Mouse (Mus musculus) limb, embryonic 14.5 days (tissue): ENCODE results near the gene Zfp865. TPM values are rescaled to one million over a fixed set of nuclear protein-coding genes. Genes with fewer than 3 reads are reported as not detected.

ENCODE experiments used
- ATAC-seq: fragments of 200-750 bp; cut with Nextera tagmentation; 2 replicates; pipeline ENCODE4 v1.8.0; 2017; ENCODE audit warnings: low read depth, moderate number of reproducible peaks, moderate TSS enrichment; ENCODE audit not compliant: low FRiP score
- DNase-seq: peaks from one replicate; pipeline ENCODE4 v3.0.0-alpha.2; 2015; ENCODE audit warnings: low spot score
- H3K27ac ChIP-seq: fragments of 300-500 bp; sonication (generic); replicated peaks from 2 replicates; pipeline ENCODE4 v1.5.1; 2014; ENCODE audit warnings: low read depth, mild to moderate bottlenecking, low read length, moderate library complexity, mixed read lengths
- H3K27me3 ChIP-seq: fragments of 300-500 bp; sonication (generic); 2 replicates; pipeline ENCODE4 v1.6.1; 2014; ENCODE audit warnings: low read length, mixed read lengths; ENCODE audit not compliant: control insufficient read depth, insufficient read depth
- H3K36me3 ChIP-seq: fragments of 300-500 bp; sonication (generic); 2 replicates; pipeline ENCODE4 v1.6.1; 2014; ENCODE audit warnings: mild to moderate bottlenecking, low read length, moderate library complexity, mixed read lengths; ENCODE audit not compliant: control insufficient read depth, insufficient read depth
- H3K4me1 ChIP-seq: fragments of 300-500 bp; sonication (generic); 2 replicates; pipeline ENCODE4 v1.6.1; 2014; ENCODE audit warnings: antibody characterized with exemption, low read length, mixed read lengths; ENCODE audit not compliant: control insufficient read depth, insufficient read depth
- H3K4me2 ChIP-seq: fragments of 300-500 bp; sonication (generic); replicated peaks from 2 replicates; pipeline ENCODE4 v1.6.1; 2014; ENCODE audit warnings: low read depth, mild to moderate bottlenecking, low read length, moderate library complexity; ENCODE audit not compliant: severe bottlenecking
- H3K4me3 ChIP-seq: fragments of 300-500 bp; sonication (generic); replicated peaks from 2 replicates; pipeline ENCODE4 v1.5.1; 2014; ENCODE audit warnings: low read length
- H3K9ac ChIP-seq: fragments of 300-500 bp; sonication (generic); 2 replicates; pipeline ENCODE4 v1.6.1; 2014; ENCODE audit warnings: mild to moderate bottlenecking, low read depth, low read length, moderate library complexity; ENCODE audit not compliant: severe bottlenecking
- H3K9me3 ChIP-seq: fragments of 300-500 bp; sonication (generic); 2 replicates; pipeline ENCODE4 v1.6.1; 2016; ENCODE audit warnings: low read length; ENCODE audit not compliant: control insufficient read depth
- POLR2A ChIP-seq: fragments of 200-500 bp; IDR thresholded peaks from 2 replicates; pipeline ENCODE4 v1.8.0; 2012; ENCODE audit warnings: inconsistent platforms, mild to moderate bottlenecking, moderate library complexity, borderline replicate concordance; ENCODE audit not compliant: insufficient read depth, insufficient read length; ENCODE audit errors: extremely low read depth
- WGBS: fragments of 180-500 bp; shearing (Covaris S2); extraction: QIAGEN DNeasy Blood & Tissue Kit; methylation state at CpG from one replicate; pipeline ENCODE4 v1.1.7; 2014; 5-methylcytosine and 5-hydroxymethylcytosine counted together
- polyA plus RNA-seq, 2 experiments: library from polyadenylated mRNA; depleted of rRNA in 1 of 2; stranded (reverse) in 1 of 2; unstranded in 1 of 2; fragments of >200 nt; fragmentation: Nextera tagmentation in 1 of 2; extraction: Ambion mirVana in 1 of 2; gene quantifications; 2 replicates each; pipeline versions ENCODE4 v1.2.1 to v1.2.3; 2012 to 2014

The Zfp865 gene
- polyA plus RNA-seq, 2 experiments = 6.6 to 53.2 TPM

DNA sequence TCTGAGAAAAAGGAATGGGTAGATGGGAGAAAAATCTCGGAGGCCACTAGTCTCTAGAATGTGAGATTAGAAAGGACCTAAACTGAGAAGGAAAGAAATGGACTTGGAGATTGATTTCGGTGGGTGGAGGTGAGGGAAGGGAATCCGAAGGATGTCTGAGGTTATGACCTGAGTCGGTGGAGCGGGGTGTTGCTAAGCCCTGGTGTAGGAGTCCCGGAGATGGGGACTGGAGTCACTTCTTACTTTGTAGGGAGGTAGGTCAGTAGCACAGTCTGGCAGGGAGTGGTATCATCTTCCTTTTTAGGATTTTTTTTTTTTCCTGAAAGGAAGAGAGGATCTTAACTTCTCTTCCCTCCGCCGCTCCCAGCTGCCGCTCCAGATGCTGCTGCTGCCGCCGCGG lies 32.3 kb downstream of the Zfp865 start:
- Histone ChIP-seq H3K4me2 (peak overlapping the region; percentile 94), H3K9me3 (no peaks in the 10 kb centered on the region), H3K36me3 (no peaks in the 10 kb centered on the region), H3K4me3 (peak overlapping the region; percentile 81), H3K27me3 (peaks cover 55% of the 10 kb centered on the region), H3K27ac (no peak overlapping the region), H3K9ac (peak overlapping the region; percentile 92), H3K4me1 (peaks cover 37% of the 10 kb centered on the region)
- no peak for DNase-seq
- 2% methylated on average over 12 of the region's 12 CpGs for WGBS
- no peak for ATAC-seq
- TF ChIP-seq POLR2A = no peak

- ATAC-seq (no peak), DNase-seq (no peak)
- peaks cover 55% of the 10 kb centered on the region for H3K27me3 ChIP-seq
- H3K27ac ChIP-seq = no peak overlapping the region
- H3K36me3 ChIP-seq = no peaks in the 10 kb centered on the region
- no peak for TF ChIP-seq POLR2A
- peak overlapping the region; percentile 92 for H3K9ac ChIP-seq
- H3K9me3 ChIP-seq = no peaks in the 10 kb centered on the region
- 3% methylated on average over 43 of the region's 45 CpGs for WGBS
- H3K4me2 ChIP-seq = peak overlapping the region; percentile 94
- H3K4me3 ChIP-seq = peak overlapping the region; percentile 81
- peaks cover 40% of the 10 kb centered on the region for H3K4me1 ChIP-seq
Measured at GRCm38 (mm10) chr7:5052931-5053343, 32.8 kb downstream of the Zfp865 start.

DNA sequence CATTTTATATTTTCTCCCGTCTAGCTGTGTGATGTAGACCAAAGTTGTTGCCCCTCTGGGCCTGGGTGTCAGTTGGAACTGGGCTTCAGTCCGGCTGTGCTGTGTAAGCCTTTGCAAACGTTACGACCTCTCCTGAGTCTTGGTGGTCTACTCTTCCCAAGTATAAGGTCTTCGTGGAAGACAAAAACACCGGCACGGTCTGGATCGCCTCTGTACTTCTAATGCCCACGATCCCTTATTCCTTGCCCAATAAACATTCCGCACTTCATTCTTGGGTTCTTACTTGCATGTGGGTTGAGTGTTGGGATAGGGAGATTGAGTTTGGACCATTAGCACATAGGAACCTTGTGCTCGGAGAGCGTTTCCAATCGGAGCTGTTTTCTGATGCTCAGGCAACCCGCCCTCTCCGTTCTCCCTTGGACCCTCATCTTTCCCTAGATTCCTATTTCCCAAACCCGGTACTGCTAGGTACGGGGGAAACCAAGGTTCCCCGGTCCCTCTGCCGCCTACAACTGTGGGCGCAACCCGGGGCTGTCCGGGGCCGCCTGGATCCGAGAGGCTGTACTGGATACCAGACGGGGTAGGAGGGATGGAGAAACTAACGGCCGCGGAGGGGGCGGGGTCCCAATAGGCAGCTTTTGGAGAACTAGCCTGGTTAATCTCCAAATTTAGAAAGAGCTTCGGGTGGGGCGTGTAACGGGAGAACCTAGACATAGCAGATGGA lies 33.4 kb downstream of the Zfp865 start:
- peak overlapping the region; percentile 94 for H3K4me2 ChIP-seq
- ATAC-seq (no peak), DNase-seq (peak; percentile 43)
- H3K4me1 ChIP-seq = peaks cover 40% of the 10 kb centered on the region
- 12% methylated on average over 32 of the region's 32 CpGs for WGBS
- H3K9ac ChIP-seq = peak overlapping the region; percentile 92
- H3K27ac ChIP-seq = no peak overlapping the region
- no peaks in the 10 kb centered on the region for H3K9me3 ChIP-seq
- no peaks in the 10 kb centered on the region for H3K36me3 ChIP-seq
- H3K27me3 ChIP-seq = peaks cover 55% of the 10 kb centered on the region
- no peak for TF ChIP-seq POLR2A
- H3K4me3 ChIP-seq = peak overlapping the region; percentile 81

DNA sequence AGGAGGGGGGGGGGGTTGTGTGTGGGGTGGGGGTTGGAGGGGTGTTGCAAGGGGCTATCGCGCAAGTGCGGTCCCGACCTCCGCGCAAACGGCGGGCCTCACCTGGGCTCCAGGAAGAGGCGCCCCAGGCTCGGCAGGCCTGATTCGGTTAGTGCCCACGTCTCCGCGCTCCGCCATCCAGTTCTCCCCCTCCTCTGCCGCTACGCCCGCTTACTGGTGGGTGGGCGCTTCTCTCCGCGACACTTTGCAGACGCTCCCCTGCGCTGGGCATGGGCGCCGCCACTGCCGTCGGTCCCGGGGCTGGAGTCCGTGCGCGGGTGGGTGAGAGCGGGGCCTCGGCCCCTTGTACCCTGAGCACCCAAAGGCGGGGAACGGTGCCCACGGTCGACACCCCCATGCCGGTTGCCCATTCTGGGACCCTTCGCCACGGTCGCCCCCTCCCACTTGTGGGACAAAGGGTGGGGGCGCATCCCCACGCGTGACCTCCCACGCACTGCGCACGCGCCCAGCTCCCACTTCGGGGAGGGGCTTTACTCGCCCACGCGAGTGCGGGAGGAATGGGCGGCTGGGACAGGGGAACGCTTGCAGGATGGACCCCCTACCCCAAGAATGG lies 36.6 kb downstream of the Zfp865 start:
- Histone ChIP-seq H3K36me3 (no peaks in the 10 kb centered on the region), H3K9me3 (no peaks in the 10 kb centered on the region), H3K27ac (0 out of 2 replicates have a peak overlapping the region, but pooled peaks have one; percentile 43), H3K4me1 (peaks cover 38% of the 10 kb centered on the region), H3K27me3 (peaks cover 53% of the 10 kb centered on the region), H3K9ac (peak overlapping the region; percentile 87), H3K4me2 (peak overlapping the region; percentile 83), H3K4me3 (peak overlapping the region; percentile 75)
- DNase-seq (peak; percentile 63), ATAC-seq (peak; percentile 3; the same call in 1 of the 2 replicates)
- WGBS = 1% methylated on average over 48 of the region's 55 CpGs
- no peak for TF ChIP-seq POLR2A

DNA sequence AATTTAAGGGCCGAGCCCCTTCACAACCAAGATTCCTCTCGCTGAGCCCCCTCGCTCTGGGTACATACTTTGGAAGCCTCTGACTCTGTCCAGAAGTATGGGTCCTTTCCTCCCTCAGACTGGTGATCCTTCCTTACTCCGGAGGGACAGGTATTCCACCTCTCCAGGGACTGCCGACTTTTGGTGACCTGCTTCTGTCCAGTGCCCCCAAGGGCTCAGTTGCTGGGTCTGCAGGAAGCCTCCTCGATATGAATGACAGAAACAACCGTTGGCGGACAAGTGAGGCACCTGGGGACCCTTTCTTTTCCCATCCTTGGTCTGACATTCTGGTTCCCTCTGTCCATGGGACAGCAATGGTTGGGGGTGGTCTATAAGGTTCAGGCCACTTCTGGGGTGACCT lies 37.2 kb downstream of the Zfp865 start:
- TF ChIP-seq POLR2A = no peak
- no peak for DNase-seq
- Histone ChIP-seq H3K4me1 (peaks cover 33% of the 10 kb centered on the region), H3K9me3 (no peaks in the 10 kb centered on the region), H3K36me3 (no peaks in the 10 kb centered on the region), H3K4me3 (peak overlapping the region; percentile 75), H3K27me3 (peaks cover 47% of the 10 kb centered on the region), H3K4me2 (peak overlapping the region; percentile 83), H3K9ac (peak overlapping the region; percentile 87), H3K27ac (no peak overlapping the region)
- WGBS = 28% methylated on average over 8 of the region's 8 CpGs
- no peak for ATAC-seq
